Mouse (Mus musculus) cerebellum, adult 9-10 months (tissue): Measurements from ENCODE around the gene Vps39.
A peak's percentile ranks its signal among the peaks of the same experiment; 100 is the strongest.

ENCODE experiments used
- DNase-seq: peaks from one replicate; pipeline ENCODE4 v3.0.0; 2022

Gene Vps39

DNA sequence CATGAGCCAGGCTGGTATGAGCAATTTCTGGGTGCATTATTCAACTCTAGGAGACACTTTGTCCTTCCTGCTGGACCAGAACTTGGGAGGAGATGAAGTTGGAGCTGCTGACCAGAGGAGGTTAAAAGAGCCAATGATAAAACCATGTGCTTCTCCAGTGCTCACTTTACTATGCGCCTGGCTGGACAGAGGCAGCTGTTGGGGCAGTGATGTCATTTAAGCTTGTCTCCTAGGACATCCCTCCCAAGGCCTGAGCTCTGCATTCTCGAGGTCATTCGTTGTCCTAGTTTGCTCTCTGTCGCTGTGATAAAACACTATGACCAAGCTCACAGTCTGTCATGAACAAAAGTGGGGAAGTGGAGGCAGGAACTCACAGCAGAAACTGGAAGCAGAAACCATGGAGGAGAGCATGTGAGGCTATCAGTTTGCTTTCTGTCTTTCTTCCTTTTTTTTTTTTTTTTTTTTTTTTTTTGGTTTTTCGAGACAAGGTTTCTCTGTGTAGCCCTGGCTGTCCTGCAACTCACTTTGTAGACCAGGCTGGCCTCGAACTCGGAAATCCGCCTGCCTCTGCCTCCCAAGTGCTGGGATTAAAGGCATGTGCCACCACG is 61.4 kb downstream of the Vps39 start:
- no peak for DNase-seq

- no peak for DNase-seq
Observed at GRCm38 (mm10) chr2:120288995-120289394, 63.9 kb downstream of the Vps39 start, which contains the start of gene Pla2g4d. Pla2g4d (minus strand) TSS chr2:120289197.

DNA sequence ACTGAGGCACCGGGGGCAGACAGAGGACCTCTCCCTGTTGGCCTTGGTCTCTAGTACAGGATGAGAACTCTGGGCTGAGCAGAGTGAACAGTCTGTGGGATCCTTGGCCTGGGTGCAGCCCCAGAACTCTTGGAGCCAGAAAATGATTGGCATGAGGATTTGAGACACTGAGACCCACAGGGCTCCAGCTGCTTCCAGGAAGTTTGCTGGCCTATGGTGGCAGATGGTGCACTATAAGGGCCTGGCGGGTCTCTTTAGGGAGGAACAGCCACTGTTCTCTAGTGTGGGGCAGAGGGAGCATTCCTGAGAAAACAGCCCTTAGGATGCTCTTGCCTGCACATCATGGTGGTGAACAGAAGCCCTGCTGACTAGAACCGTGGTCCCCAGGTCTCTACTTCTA is 64.5 kb downstream of the Vps39 start:
- DNase-seq, result no peak

DNA sequence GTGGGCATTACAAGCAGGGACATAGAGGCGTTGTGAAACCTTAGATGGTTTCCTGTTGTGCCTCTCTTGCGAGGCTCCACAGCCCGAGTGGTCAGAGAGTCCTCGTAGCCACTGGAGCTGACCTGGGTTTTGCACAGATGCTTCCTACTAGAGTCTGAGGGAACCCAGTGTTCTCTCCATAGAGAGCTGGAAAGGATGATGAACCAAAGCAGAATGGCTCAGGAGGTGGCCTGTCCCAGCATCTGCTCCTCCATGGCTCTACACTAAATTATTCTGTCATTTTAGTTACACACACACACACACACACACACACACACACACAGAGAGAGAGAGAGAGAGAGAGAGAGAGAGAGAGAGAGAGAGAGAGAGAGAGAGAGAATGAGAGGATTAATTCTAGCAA is 67.3 kb downstream of the Vps39 start:
- DNase-seq, result peak; percentile 57

- DNase-seq, result no peak
Observed at GRCm38 (mm10) chr2:120284705-120285104, 68.2 kb downstream of the Vps39 start.

- no peak for DNase-seq
Observed at GRCm38 (mm10) chr2:120284094-120284493, 68.8 kb downstream of the Vps39 start.

DNA sequence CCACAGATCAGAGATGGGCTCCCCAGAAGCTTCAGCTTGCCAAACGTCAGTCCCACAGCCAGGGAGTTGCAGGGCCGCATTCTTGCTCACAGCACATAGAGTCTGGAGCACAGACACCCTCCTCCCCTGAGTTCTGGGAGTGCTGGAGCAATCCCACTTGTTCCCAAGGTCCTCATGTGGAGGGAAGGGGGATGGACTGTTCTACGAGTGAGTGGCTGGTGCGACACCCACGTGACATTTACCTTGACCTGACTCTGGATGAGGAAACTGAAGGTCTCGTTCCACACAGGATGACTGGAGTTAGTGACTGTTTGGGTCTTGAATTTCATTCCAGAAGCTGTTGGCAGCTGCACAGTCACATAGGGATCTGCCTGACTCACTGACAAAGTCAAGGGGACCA is 69.4 kb downstream of the Vps39 start:
- DNase-seq, result no peak

GRCm38 (mm10) chr2:120281221-120281620 is 71.7 kb downstream of the Vps39 start:
- DNase-seq, result no peak

GRCm38 (mm10) chr2:120279961-120280360 is 73.0 kb downstream of the Vps39 start:
- peak; percentile 77 for DNase-seq

GRCm38 (mm10) chr2:120276951-120277350 is 76.0 kb downstream of the Vps39 start:
- no peak for DNase-seq

- no peak for DNase-seq
Observed at GRCm38 (mm10) chr2:120268635-120269034, 84.3 kb downstream of the Vps39 start.
